Mouse (Mus musculus): ENCODE measurements around the gene Gtpbp1.

Gtpbp1 gene

GRCm38 (mm10) chr15:79727840-79728239 lies 37.2 kb downstream of the Gtpbp1 start:
- no peak for DNase-seq

GRCm38 (mm10) chr15:79728311-79728710 lies 37.7 kb downstream of the Gtpbp1 start:
- DNase-seq = no peak

GRCm38 (mm10) chr15:79728731-79729388 lies 38.2 kb downstream of the Gtpbp1 start:
- no peak for DNase-seq

GRCm38 (mm10) chr15:79731554-79731953 lies 40.9 kb downstream of the Gtpbp1 start:
- no peak for DNase-seq

- DNase-seq = no peak
Observed at GRCm38 (mm10) chr15:79733192-79733591, 42.5 kb downstream of the Gtpbp1 start.

GRCm38 (mm10) chr15:79733640-79734039 lies 43.0 kb downstream of the Gtpbp1 start:
- no peak for DNase-seq

- no peak for DNase-seq
Observed at GRCm38 (mm10) chr15:79734311-79734710, 43.7 kb downstream of the Gtpbp1 start.

- no peak for DNase-seq
Observed at GRCm38 (mm10) chr15:79740739-79741138, 50.1 kb downstream of the Gtpbp1 start.

GRCm38 (mm10) chr15:79741173-79741858 lies 50.7 kb downstream of the Gtpbp1 start:
- DNase-seq = peak; percentile 69

GRCm38 (mm10) chr15:79741921-79742705 lies 51.5 kb downstream of the Gtpbp1 start, which contains the start of gene Sun2:
Sun2 (minus strand) TSS chr15:79742536.
- peak; percentile 97 for DNase-seq

- DNase-seq = no peak
Observed at GRCm38 (mm10) chr15:79742706-79743023, 52.0 kb downstream of the Gtpbp1 start.

- DNase-seq = no peak
Observed at GRCm38 (mm10) chr15:79744001-79744400, 53.4 kb downstream of the Gtpbp1 start.

GRCm38 (mm10) chr15:79744742-79745141 lies 54.1 kb downstream of the Gtpbp1 start:
- no peak for DNase-seq

- DNase-seq = no peak
Observed at GRCm38 (mm10) chr15:79745312-79745711, 54.7 kb downstream of the Gtpbp1 start.

GRCm38 (mm10) chr15:79745883-79746282 lies 55.2 kb downstream of the Gtpbp1 start:
- DNase-seq = no peak

GRCm38 (mm10) chr15:79747998-79748397 lies 57.4 kb downstream of the Gtpbp1 start:
- peak; percentile 50 for DNase-seq

- peak; percentile 30 for DNase-seq
Observed at GRCm38 (mm10) chr15:79749162-79749561, 58.5 kb downstream of the Gtpbp1 start.

GRCm38 (mm10) chr15:79750266-79750665 lies 59.6 kb downstream of the Gtpbp1 start:
- DNase-seq = no peak

- DNase-seq = no peak
Observed at GRCm38 (mm10) chr15:79751772-79752171, 61.1 kb downstream of the Gtpbp1 start.

GRCm38 (mm10) chr15:79752742-79753419 lies 62.2 kb downstream of the Gtpbp1 start:
- peak; percentile 77 for DNase-seq

- no peak for DNase-seq
Observed at GRCm38 (mm10) chr15:79753420-79753752, 62.7 kb downstream of the Gtpbp1 start.

GRCm38 (mm10) chr15:79753873-79754272 lies 63.2 kb downstream of the Gtpbp1 start:
- DNase-seq = no peak

GRCm38 (mm10) chr15:79755176-79755575 lies 64.5 kb downstream of the Gtpbp1 start:
- no peak for DNase-seq
